Mouse (Mus musculus): ENCODE measurements around the gene St6galnac3.

DNA sequence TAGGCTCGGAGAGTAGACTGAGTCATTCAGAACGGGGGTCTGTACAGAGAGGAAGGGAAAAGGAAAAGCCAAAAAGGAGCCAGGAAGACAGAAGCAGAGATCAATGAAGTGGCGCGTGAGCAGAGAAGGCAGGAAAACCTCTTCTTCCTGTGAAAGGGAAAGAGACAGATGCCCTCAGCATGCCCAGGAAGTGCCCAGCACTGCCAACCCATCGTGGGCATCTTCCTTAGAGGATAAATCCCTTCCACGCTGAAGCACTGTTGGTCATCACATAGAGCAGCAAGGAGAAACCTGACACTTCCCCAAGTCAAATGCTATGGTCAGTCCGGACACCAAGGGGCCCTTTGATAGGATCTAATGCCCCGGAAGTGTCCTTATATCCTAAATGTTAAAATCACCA is 401.5 kb downstream of the St6galnac3 start:
- TF ChIP-seq CTCF (IDR thresholded peaks at IDR 0.05; ENCODE audit: extremely low read depth, insufficient read depth, low read length): no peak
- no peak for TF ChIP-seq POLR2A (IDR thresholded peaks at IDR 0.05; ENCODE audit: extremely low read depth, insufficient read depth, low read length)
